Mouse (Mus musculus) intestine, postnatal 0 days (tissue): ENCODE measurements around the gene Prpf40b. TPM values are rescaled to one million over a fixed set of nuclear protein-coding genes. Genes with fewer than 3 reads are reported as not detected.

Source experiments
- ATAC-seq: fragments of 200-750 bp; cut with Nextera tagmentation; 2 replicates; pipeline ENCODE4 v1.8.0; 2017; ENCODE audit warnings: mild to moderate bottlenecking, moderate TSS enrichment, moderate library complexity
- H3K27ac ChIP-seq: fragments of 300-500 bp; sonication (generic); 2 replicates; pipeline ENCODE4 v1.5.1; 2014; ENCODE audit warnings: mild to moderate bottlenecking, low read depth, low read length, moderate library complexity
- H3K27me3 ChIP-seq: fragments of 300-500 bp; sonication (generic); replicated peaks from 2 replicates; pipeline ENCODE4 v1.6.1; 2014; ENCODE audit warnings: low read length, mixed read lengths; ENCODE audit not compliant: control insufficient read depth, insufficient read depth
- H3K36me3 ChIP-seq: fragments of 300-500 bp; sonication (generic); 2 replicates; pipeline ENCODE4 v1.6.1; 2014; ENCODE audit warnings: mild to moderate bottlenecking, moderate library complexity; ENCODE audit not compliant: control insufficient read depth, insufficient read depth
- H3K4me1 ChIP-seq: fragments of 300-500 bp; sonication (generic); replicated peaks from 2 replicates; pipeline ENCODE4 v1.6.1; 2014; ENCODE audit warnings: antibody characterized with exemption, low read length, mixed read lengths; ENCODE audit not compliant: control insufficient read depth, insufficient read depth
- H3K4me2 ChIP-seq: fragments of 300-500 bp; sonication (generic); replicated peaks from 2 replicates; pipeline ENCODE4 v1.6.1; 2014; ENCODE audit warnings: low read depth, mild to moderate bottlenecking, moderate library complexity
- H3K4me3 ChIP-seq: fragments of 300-500 bp; sonication (generic); 2 replicates; pipeline ENCODE4 v1.5.1; 2014; ENCODE audit warnings: low read depth, low read length
- H3K9ac ChIP-seq: fragments of 300-500 bp; sonication (generic); 2 replicates; pipeline ENCODE4 v1.6.1; 2014; ENCODE audit warnings: mild to moderate bottlenecking, low read depth, low read length
- H3K9me3 ChIP-seq: fragments of 300-500 bp; sonication (generic); 2 replicates; pipeline ENCODE4 v1.6.1; 2016; ENCODE audit warnings: mixed run types; ENCODE audit not compliant: control insufficient read depth
- CTCF ChIP-seq: sonication (generic); IDR thresholded peaks from 2 replicates; pipeline ENCODE4 v1.5.1; 2016; ENCODE audit warnings: low read depth, mild to moderate bottlenecking, control low read depth, antibody characterized with exemption, moderate library complexity
- WGBS: fragments of 180-500 bp; shearing (Covaris S2); extraction: QIAGEN DNeasy Blood & Tissue Kit; methylation state at CpG from one replicate; pipeline ENCODE4 v1.1.7; 2014; 5-methylcytosine and 5-hydroxymethylcytosine counted together
- polyA plus RNA-seq: library from polyadenylated mRNA; unstranded; fragments of >200 nt; fragmentation: Nextera tagmentation; extraction: Ambion mirVana; gene quantifications from 2 replicates; pipeline ENCODE4 v1.2.1, GENCODE M21; 2015

The Prpf40b gene
- polyA plus RNA-seq, 1 experiment from 2014 or later: 10.8 TPM

- no peak for ATAC-seq
- TF ChIP-seq CTCF: no peak
- H3K36me3 ChIP-seq: no peaks in the 10 kb centered on the region
- no peak overlapping the region for H3K9ac ChIP-seq
- no peak overlapping the region for H3K4me3 ChIP-seq
- no peak overlapping the region for H3K27ac ChIP-seq
- peaks cover 6% of the 10 kb centered on the region; the same call in 1 of the 2 replicates for H3K4me1 ChIP-seq
- H3K27me3 ChIP-seq: no peaks in the 10 kb centered on the region
- no peaks in the 10 kb centered on the region for H3K9me3 ChIP-seq
- H3K4me2 ChIP-seq: no peak overlapping the region
- WGBS: 81% methylated on average over 3 of the region's 3 CpGs
Measured at GRCm38 (mm10) chr15:99341102-99341501, 46.2 kb downstream of the Prpf40b start.

GRCm38 (mm10) chr15:99342194-99342981 lies 47.5 kb downstream of the Prpf40b start:
- no peak overlapping the region for H3K4me2 ChIP-seq
- no peaks in the 10 kb centered on the region for H3K36me3 ChIP-seq
- no peak overlapping the region for H3K27ac ChIP-seq
- no peak for ATAC-seq
- H3K4me3 ChIP-seq: no peak overlapping the region
- whole genome bisulfite sequencing: 54% methylated on average over 9 of the region's 9 CpGs
- H3K4me1 ChIP-seq: peaks cover 6% of the 10 kb centered on the region; the same call in 1 of the 2 replicates
- TF ChIP-seq CTCF: no peak
- H3K9me3 ChIP-seq: no peaks in the 10 kb centered on the region
- no peak overlapping the region for H3K9ac ChIP-seq
- H3K27me3 ChIP-seq: no peaks in the 10 kb centered on the region

- Histone ChIP-seq H3K9me3 (no peaks in the 10 kb centered on the region), H3K27ac (no peak overlapping the region), H3K36me3 (no peaks in the 10 kb centered on the region), H3K9ac (no peak overlapping the region), H3K4me3 (no peak overlapping the region), H3K4me1 (peaks cover 11% of the 10 kb centered on the region; the same call in 1 of the 2 replicates), H3K27me3 (no peaks in the 10 kb centered on the region), H3K4me2 (0 out of 2 replicates have a peak overlapping the region, but pooled peaks have one; percentile 3)
- no peak for TF ChIP-seq CTCF
- no peak for ATAC-seq
- 42% methylated on average over 5 of the region's 5 CpGs for WGBS
Measured at GRCm38 (mm10) chr15:99343414-99344147, 48.7 kb downstream of the Prpf40b start.

- Histone ChIP-seq H3K27me3 (no peaks in the 10 kb centered on the region), H3K36me3 (no peaks in the 10 kb centered on the region), H3K9me3 (no peaks in the 10 kb centered on the region), H3K4me1 (peaks cover 11% of the 10 kb centered on the region; the same call in 1 of the 2 replicates), H3K4me2 (no peak overlapping the region), H3K27ac (no peak overlapping the region), H3K4me3 (no peak overlapping the region), H3K9ac (no peak overlapping the region)
- 63% methylated on average over 8 of the region's 8 CpGs for WGBS
- TF ChIP-seq CTCF: no peak
- ATAC-seq: no peak
Measured at GRCm38 (mm10) chr15:99344148-99344870, 49.4 kb downstream of the Prpf40b start.

GRCm38 (mm10) chr15:99344961-99345360 lies 50.1 kb downstream of the Prpf40b start:
- Histone ChIP-seq H3K4me1 (peaks cover 11% of the 10 kb centered on the region; the same call in 1 of the 2 replicates), H3K27me3 (no peaks in the 10 kb centered on the region), H3K4me3 (no peak overlapping the region), H3K27ac (no peak overlapping the region), H3K9me3 (no peaks in the 10 kb centered on the region), H3K4me2 (no peak overlapping the region), H3K9ac (no peak overlapping the region), H3K36me3 (no peaks in the 10 kb centered on the region)
- ATAC-seq: no peak
- WGBS: 72% methylated on average over 4 of the region's 4 CpGs
- no peak for TF ChIP-seq CTCF

- H3K4me1 ChIP-seq: 0 out of 2 replicates have a peak, but pooled peaks cover 5% of the 10 kb centered on the region
- no peaks in the 10 kb centered on the region for H3K36me3 ChIP-seq
- 77% methylated on average over 6 of the region's 6 CpGs for WGBS
- no peak overlapping the region for H3K9ac ChIP-seq
- H3K27me3 ChIP-seq: no peaks in the 10 kb centered on the region
- no peak for TF ChIP-seq CTCF
- H3K4me2 ChIP-seq: no peak overlapping the region
- ATAC-seq: no peak
- no peak overlapping the region for H3K4me3 ChIP-seq
- H3K27ac ChIP-seq: no peak overlapping the region
- no peaks in the 10 kb centered on the region for H3K9me3 ChIP-seq
Measured at GRCm38 (mm10) chr15:99351610-99352009, 56.7 kb downstream of the Prpf40b start.
